Mouse (Mus musculus) frontal cortex, adult (tissue): Measurements from ENCODE around the gene Gja5.
A peak's percentile ranks its signal among the peaks of the same experiment; 100 is the strongest.
"Not testable (repeated sequence)": the region's sequence is repeated elsewhere in the genome, so short reads cannot be mapped to it uniquely, and the experiment has no call there.

Source experiments
- ATAC-seq: cut with Nextera tagmentation; 2 replicates; pipeline ENCODE4 v1.9.2; 2017; ENCODE audit warnings: mild to moderate bottlenecking, moderate library complexity, mixed read lengths; ENCODE audit not compliant: low TSS enrichment

Gene Gja5

GRCm38 (mm10) chr3:97037119-97037518 lies 132.6 kb downstream of the Gja5 start:
- ATAC-seq: no peak

DNA sequence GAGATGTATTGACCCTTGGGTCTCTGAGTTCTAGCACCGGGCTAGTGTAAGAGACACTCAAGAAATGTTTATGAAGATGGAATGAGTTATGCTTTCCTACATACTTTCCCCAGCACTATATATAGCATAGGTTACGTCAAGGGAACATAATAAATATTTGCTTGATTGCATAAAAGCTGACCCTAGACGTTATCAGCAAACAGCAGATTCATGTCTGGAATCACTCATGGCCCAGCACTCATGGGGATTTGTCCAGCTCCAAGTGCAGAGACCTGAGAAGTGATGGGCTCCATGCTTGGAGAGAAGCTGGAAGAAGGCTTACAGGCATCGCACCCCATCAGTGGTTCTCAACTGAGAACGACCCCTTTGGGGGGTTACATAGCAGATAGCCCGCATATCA lies 135.2 kb downstream of the Gja5 start:
- ATAC-seq: no peak

- no peak for ATAC-seq
These were observed 139.7 kb downstream of the Gja5 start for GRCm38 (mm10) chr3:97044188-97044587.

- ATAC-seq: no peak
These were observed 143.3 kb downstream of the Gja5 start for GRCm38 (mm10) chr3:97047757-97048156.

DNA sequence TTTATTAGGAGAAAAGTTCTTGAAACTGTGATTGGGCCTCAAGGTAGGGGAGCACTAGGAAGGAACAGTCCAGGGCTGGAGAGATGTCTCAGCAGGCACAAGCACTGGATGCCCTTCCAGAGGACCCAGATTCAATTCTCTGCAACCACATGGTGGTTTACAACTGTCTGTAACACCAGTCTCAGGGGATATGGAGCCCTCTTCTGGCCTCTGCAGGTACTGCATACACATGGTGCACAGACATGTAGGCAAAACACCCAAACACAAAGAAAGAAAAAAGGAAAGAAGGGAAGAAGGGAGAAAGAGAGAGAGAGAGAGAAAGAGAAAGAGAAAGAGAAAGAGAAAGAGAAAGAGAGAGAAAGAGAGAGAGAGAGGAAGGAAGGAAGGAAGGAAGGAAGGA lies 143.9 kb downstream of the Gja5 start:
- no peak for ATAC-seq

- no peak for ATAC-seq
These were observed 146.8 kb downstream of the Gja5 start for GRCm38 (mm10) chr3:97051264-97051744.

GRCm38 (mm10) chr3:97052069-97052799 lies 147.7 kb downstream of the Gja5 start:
- ATAC-seq: no peak

- ATAC-seq: no peak
These were observed 154.2 kb downstream of the Gja5 start for GRCm38 (mm10) chr3:97058704-97059103.

DNA sequence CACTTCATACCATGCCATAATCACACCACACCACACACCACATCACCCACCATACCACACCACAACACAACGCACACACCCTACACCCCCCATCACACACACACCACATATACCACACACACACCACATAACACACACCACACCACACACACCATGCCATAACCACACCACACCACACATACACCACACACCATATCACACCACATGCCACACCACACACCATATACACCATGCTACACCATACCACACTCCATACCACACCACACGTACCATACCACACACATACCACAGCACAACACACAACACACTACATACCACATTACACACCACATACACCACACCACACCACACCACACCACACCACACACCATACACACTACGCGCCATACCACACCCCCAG lies 155.6 kb downstream of the Gja5 start:
- no peak for ATAC-seq

DNA sequence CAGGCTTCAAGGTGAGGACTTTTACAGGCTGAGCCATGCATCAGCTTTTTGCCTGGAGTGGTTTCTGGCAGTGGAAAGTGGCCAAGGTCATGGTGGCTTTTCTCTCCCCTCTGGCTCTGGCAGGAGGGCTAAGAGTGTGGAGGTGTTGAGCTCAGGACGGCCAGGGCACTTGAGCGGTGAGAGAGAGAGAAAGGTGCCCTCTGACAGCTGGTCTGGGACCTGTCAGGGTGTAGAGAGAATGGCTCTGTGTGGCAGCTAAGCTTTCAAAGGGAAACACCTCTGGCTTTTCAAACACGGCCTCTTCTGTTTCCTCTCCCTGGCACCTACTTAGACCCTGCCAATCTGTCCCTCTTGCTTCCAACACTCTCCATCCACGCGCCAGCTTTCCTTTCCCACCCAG lies 158.3 kb downstream of the Gja5 start:
- no peak for ATAC-seq

- ATAC-seq: no peak
These were observed 159.6 kb downstream of the Gja5 start for GRCm38 (mm10) chr3:97064046-97064445.

GRCm38 (mm10) chr3:97069589-97069988 lies 165.1 kb downstream of the Gja5 start:
- ATAC-seq: peak; percentile 72

DNA sequence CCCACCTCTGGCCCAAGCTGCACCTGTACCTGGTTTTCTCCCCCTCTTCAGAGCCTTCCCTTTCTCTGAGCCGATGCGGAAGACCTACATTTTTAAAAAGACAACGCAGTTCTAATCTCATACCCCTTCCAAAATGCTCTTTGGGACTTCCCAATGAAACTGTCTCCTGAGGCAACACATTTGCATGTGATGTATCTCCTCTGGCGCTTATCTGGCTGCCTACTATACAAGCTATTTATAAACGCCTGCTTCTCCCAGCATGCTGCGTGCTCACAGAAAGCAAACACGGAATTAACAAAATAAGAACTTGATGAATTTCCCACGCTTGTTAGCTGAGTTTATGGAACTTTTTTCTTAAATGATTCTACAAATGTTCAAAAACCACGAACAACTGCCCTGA lies 167.4 kb downstream of the Gja5 start:
- peak; percentile 72 for ATAC-seq

DNA sequence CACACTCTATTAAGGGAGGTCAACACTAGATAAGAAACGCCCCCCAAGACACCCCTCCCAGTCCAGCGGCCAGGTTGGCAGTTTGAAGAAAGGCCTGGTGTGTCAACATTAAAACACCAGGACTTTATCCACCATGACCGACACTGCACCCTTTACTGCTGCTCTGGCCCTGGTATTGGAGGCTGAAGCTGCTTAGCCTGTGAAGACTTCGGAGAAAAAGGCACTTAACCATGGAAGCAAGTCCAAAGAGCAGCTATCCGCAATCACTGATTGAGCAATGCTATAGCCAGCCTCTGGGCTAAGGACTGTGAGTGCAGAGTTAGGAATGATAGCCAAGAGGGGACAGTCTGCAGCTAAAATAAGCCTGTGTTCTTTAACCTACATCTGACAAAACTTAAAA lies 167.9 kb downstream of the Gja5 start:
- ATAC-seq: not testable (repeated sequence)

DNA sequence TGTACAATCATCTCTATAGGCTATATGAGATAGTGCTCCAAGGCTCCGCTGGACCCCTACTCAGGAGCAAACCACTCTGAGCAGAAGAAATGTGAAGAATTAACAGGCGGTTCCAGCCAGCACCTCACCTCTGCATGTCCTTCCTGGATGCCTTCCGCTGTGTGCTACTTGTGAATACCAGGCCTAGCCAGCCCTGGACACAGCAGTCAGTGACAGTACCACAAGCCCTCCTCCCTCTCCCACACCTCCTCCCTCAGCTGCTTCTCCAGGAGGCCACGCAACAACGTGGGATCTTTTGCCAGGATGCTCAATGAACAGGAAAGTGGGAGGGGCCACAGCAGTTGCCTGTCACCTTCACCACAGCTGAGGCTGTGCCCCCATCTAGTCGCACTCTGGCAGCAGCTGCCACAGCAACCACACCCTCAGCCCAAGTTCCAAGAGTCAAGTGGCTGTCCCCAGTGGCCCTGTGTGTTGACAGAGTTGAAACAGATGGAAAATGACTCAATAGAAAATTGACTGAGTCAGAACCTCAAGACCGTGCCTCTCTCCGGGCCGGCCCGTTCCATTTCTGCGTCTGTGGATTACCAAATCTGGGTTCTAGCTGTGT lies 171.4 kb downstream of the Gja5 start:
- ATAC-seq: peak; percentile 25; the same call in 1 of the 2 replicates

GRCm38 (mm10) chr3:97076412-97076811 lies 171.9 kb downstream of the Gja5 start:
- 0 out of 2 replicates have a peak, but pooled peaks have one; percentile 55 for ATAC-seq

GRCm38 (mm10) chr3:97078436-97078835 lies 173.9 kb downstream of the Gja5 start:
- no peak for ATAC-seq

DNA sequence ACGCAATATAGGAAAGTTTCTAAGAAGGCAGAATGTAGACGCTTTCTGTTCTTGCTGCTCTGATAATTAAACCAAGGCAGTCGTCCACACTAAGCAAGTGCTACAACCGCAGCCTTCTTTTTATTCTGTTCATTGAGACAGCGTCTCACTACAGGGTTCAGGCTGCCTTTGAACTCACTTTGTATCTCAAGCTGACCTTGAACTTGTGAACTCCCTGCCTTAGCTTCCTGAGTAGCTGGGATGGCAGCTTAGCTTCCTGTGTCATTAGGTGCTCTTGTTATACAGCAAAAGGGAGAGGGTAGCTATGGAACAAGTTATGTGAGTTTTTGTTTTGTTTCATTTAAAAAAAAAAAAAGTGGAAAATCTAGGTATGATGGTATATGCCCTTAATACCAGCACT lies 177.7 kb downstream of the Gja5 start:
- ATAC-seq: no peak

GRCm38 (mm10) chr3:97087326-97087725 lies 182.8 kb downstream of the Gja5 start:
- ATAC-seq: no peak

GRCm38 (mm10) chr3:97088291-97088690 lies 183.8 kb downstream of the Gja5 start:
- not testable (repeated sequence) for ATAC-seq

- ATAC-seq: not testable (repeated sequence)
These were observed 187.5 kb downstream of the Gja5 start for GRCm38 (mm10) chr3:97091971-97092370.

DNA sequence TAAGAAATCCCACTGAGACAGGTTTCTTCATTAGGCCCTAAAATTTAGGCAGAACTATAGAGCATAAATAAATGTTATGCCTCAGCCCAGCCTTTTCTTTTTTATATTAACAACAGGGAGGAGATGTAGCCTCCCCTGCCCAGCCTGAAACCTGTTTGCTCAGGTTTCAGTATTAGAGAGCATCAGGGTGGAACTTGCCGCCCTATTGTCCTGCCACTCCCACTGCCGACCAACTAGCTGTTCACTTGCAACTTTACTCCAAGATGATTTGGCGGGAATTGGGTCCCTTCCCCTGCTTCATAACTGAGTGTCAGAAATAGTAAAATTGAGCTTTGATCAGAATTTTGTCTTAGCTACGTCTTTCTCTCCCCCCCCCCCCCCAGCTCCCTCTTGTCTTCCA lies 192.2 kb downstream of the Gja5 start:
- ATAC-seq: not testable (repeated sequence)
